In genomic region chr15:83350859-83351258, GRCm38 (mm10) we compare ENCODE assay signal across 8 mouse cellular contexts. TPM values are rescaled to one million over a fixed set of nuclear protein-coding genes. Genes with fewer than 3 reads are reported as not detected.
DNase-seq lines count a peak whose midpoint lies in the region; ATAC-seq and TF ChIP-seq lines count a peak whose summit lies in the region.

No protein-coding gene starts in this region.

- no peak overlapping the region for H3K4me3 ChIP-seq in heart, embryonic 10.5 days
- H3K4me3 ChIP-seq in midbrain, embryonic 12.5 days = no peak overlapping the region
- no peak overlapping the region for H3K4me3 ChIP-seq in midbrain, postnatal 0 days (ENCODE audit: low read depth, low read length)
- no peak overlapping the region for H3K4me3 ChIP-seq in liver, embryonic 12.5 days
- peak overlapping the region; percentile 90 for H3K4me3 ChIP-seq in stomach, embryonic 14.5 days (ENCODE audit: low read depth, low read length)

- peak overlapping the region; percentile 91; the same call in 1 of the 2 replicates for H3K27ac ChIP-seq in heart, embryonic 10.5 days
- H3K27ac ChIP-seq in midbrain, embryonic 12.5 days (replicated peaks) = no peak overlapping the region
- no peak overlapping the region for H3K27ac ChIP-seq in midbrain, postnatal 0 days (ENCODE audit: low read depth, low read length)
- peak overlapping the region; percentile 69 for H3K27ac ChIP-seq in liver, embryonic 12.5 days
- H3K27ac ChIP-seq in stomach, embryonic 14.5 days (ENCODE audit: low read length) = peak overlapping the region; percentile 95

- H3K27me3 ChIP-seq in heart, embryonic 10.5 days (ENCODE audit: insufficient read depth, poor library complexity, severe bottlenecking) = no peaks in the 10 kb centered on the region
- 0 out of 2 replicates have a peak, but pooled peaks cover 4% of the 10 kb centered on the region for H3K27me3 ChIP-seq in midbrain, embryonic 12.5 days
- H3K27me3 ChIP-seq in midbrain, postnatal 0 days (ENCODE audit: insufficient read depth, low read length) = no peaks in the 10 kb centered on the region
- no peaks in the 10 kb centered on the region for H3K27me3 ChIP-seq in liver, embryonic 12.5 days (replicated peaks)
- no peaks in the 10 kb centered on the region for H3K27me3 ChIP-seq in stomach, embryonic 14.5 days (ENCODE audit: control insufficient read depth, insufficient read depth, low read length)

- H3K36me3 ChIP-seq in heart, embryonic 10.5 days = 0 out of 2 replicates have a peak, but pooled peaks cover 3% of the 10 kb centered on the region
- H3K36me3 ChIP-seq in midbrain, embryonic 12.5 days = no peaks in the 10 kb centered on the region
- 0 out of 2 replicates have a peak, but pooled peaks cover 4% of the 10 kb centered on the region for H3K36me3 ChIP-seq in midbrain, postnatal 0 days (ENCODE audit: insufficient read depth, low read length)
- 0 out of 2 replicates have a peak, but pooled peaks cover 3% of the 10 kb centered on the region for H3K36me3 ChIP-seq in liver, embryonic 12.5 days
- peaks cover 3% of the 10 kb centered on the region for H3K36me3 ChIP-seq in stomach, embryonic 14.5 days (ENCODE audit: control insufficient read depth, insufficient read depth, low read length)

- H3K9me3 ChIP-seq in heart, embryonic 10.5 days = no peaks in the 10 kb centered on the region
- H3K9me3 ChIP-seq in midbrain, embryonic 12.5 days = no peaks in the 10 kb centered on the region
- no peaks in the 10 kb centered on the region for H3K9me3 ChIP-seq in midbrain, postnatal 0 days (ENCODE audit: low read length)
- no peaks in the 10 kb centered on the region for H3K9me3 ChIP-seq in liver, embryonic 12.5 days (replicated peaks)
- H3K9me3 ChIP-seq in stomach, embryonic 14.5 days (ENCODE audit: control insufficient read depth, low read depth, low read length) = no peaks in the 10 kb centered on the region

- DNase-seq in heart, embryonic 10.5 days (ENCODE audit: low spot score) = no peak
- DNase-seq in heart, adult 18-20 months = no peak
- no peak for DNase-seq in midbrain, postnatal 0 days (ENCODE audit: low spot score)
- DNase-seq in gastrocnemius, postnatal 10 days = no peak
- no peak for DNase-seq in cerebellum, adult 9-10 months

- TF ChIP-seq CTCF in midbrain, postnatal 0 days (IDR thresholded peaks at IDR 0.05) = no peak

- no peak for ATAC-seq in midbrain, embryonic 12.5 days (ENCODE audit: low FRiP score, low read depth)
- ATAC-seq in midbrain, postnatal 0 days (ENCODE audit: low FRiP score) = no peak
- ATAC-seq in liver, embryonic 12.5 days = no peak
- peak; percentile 70 for ATAC-seq in stomach, embryonic 14.5 days (ENCODE audit: insufficient number of reproducible peaks, insufficient read depth, low FRiP score, low read depth)

- H3K4me2 ChIP-seq in midbrain, embryonic 12.5 days (replicated peaks) = peak overlapping the region; percentile 90; the same call in 1 of the 2 replicates
- no peak overlapping the region for H3K4me2 ChIP-seq in midbrain, postnatal 0 days (ENCODE audit: low read depth, low read length, poor library complexity, severe bottlenecking)
- peak overlapping the region; percentile 90 for H3K4me2 ChIP-seq in liver, embryonic 12.5 days
- peak overlapping the region; percentile 97 for H3K4me2 ChIP-seq in stomach, embryonic 14.5 days (replicated peaks; ENCODE audit: low read depth, low read length)

- WGBS in heart, embryonic 10.5 days = 52% methylated on average over 2 of the region's 2 CpGs
- WGBS in midbrain, embryonic 12.5 days = 70% methylated on average over 2 of the region's 2 CpGs
- WGBS in midbrain, postnatal 0 days = 68% methylated on average over 2 of the region's 2 CpGs
- 55% methylated on average over 2 of the region's 2 CpGs for WGBS in liver, embryonic 12.5 days (ENCODE audit: insufficient replicate concordance)
- WGBS in stomach, embryonic 14.5 days = 48% methylated on average over 2 of the region's 2 CpGs

- 0 out of 2 replicates have a peak overlapping the region, but pooled peaks have one; percentile 58 for H3K9ac ChIP-seq in midbrain, embryonic 12.5 days (replicated peaks)
- H3K9ac ChIP-seq in midbrain, postnatal 0 days (replicated peaks; ENCODE audit: low read length, poor library complexity, severe bottlenecking) = no peak overlapping the region
- H3K9ac ChIP-seq in liver, embryonic 12.5 days = peak overlapping the region; percentile 79
- no peak overlapping the region for H3K9ac ChIP-seq in stomach, embryonic 14.5 days (replicated peaks; ENCODE audit: low read depth, low read length)

- H3K4me1 ChIP-seq in heart, embryonic 10.5 days = peaks cover 16% of the 10 kb centered on the region
- H3K4me1 ChIP-seq in midbrain, embryonic 12.5 days = peaks cover 15% of the 10 kb centered on the region
- H3K4me1 ChIP-seq in midbrain, postnatal 0 days (ENCODE audit: insufficient read depth, low read length) = no peaks in the 10 kb centered on the region
- peaks cover 37% of the 10 kb centered on the region for H3K4me1 ChIP-seq in liver, embryonic 12.5 days
- H3K4me1 ChIP-seq in stomach, embryonic 14.5 days (ENCODE audit: control insufficient read depth, insufficient read depth, low read length) = peaks cover 10% of the 10 kb centered on the region

RNA-seq across cellular contexts. Expression of gene Arfgap3, which starts 0.8 kb away (rescaled TPM):
- 25.8 and 27.5 TPM in 2 replicates for polyA plus RNA-seq in heart, embryonic 10.5 days (2016; fragmentation: Nextera tagmentation; extraction: Ambion mirVana)
- 10 to 100 TPM in 1 of 2 experiments, 1 to 10 TPM in 1; 10.0 to 12.1 TPM for total RNA-seq in heart, adult 18-20 months (2021)
- polyA plus RNA-seq in midbrain, embryonic 12.5 days (2016; fragmentation: Nextera tagmentation; extraction: Ambion mirVana) = 38.8 and 40.0 TPM in 2 replicates
- 41.8 and 44.0 TPM in 2 replicates for total RNA-seq in midbrain, postnatal 0 days (2014; rRNA removed)
- polyA plus RNA-seq in midbrain, postnatal 0 days (2015; fragmentation: Nextera tagmentation; extraction: Ambion mirVana) = 36.4 and 36.8 TPM in 2 replicates
- 16.2 and 19.9 TPM in 2 replicates for polyA plus RNA-seq in liver, embryonic 12.5 days (2016; fragmentation: Nextera tagmentation; extraction: Ambion mirVana)
- polyA plus RNA-seq in stomach, embryonic 14.5 days (2014; fragmentation: Nextera tagmentation; extraction: Ambion mirVana) = 59.1 and 60.8 TPM in 2 replicates
- total RNA-seq in gastrocnemius, postnatal 10 days (2021) = 10 to 100 TPM; 12.3 to 16.0 TPM

Comparison
In these comparisons a context has a peak if more than half of its experiments do, and no peak if none do; other contexts are left out.
1. H3K9ac ChIP-seq: peak in midbrain, embryonic 12.5 days (single experiment) and liver, embryonic 12.5 days (single experiment); none in midbrain, postnatal 0 days (single experiment) and stomach, embryonic 14.5 days (single experiment).
2. H3K27ac ChIP-seq: peak in heart, embryonic 10.5 days (single experiment), liver, embryonic 12.5 days (single experiment) and stomach, embryonic 14.5 days (single experiment); none in midbrain, embryonic 12.5 days (single experiment) and midbrain, postnatal 0 days (single experiment).